Mouse (Mus musculus): ENCODE measurements at regions not wholly inside any gene's neighbourhood (a gene's known extent, or its start where the extent isn't known, plus 50 kb on each side); places are given as distances from the start of the nearest gene placed in this dataset.

DNA sequence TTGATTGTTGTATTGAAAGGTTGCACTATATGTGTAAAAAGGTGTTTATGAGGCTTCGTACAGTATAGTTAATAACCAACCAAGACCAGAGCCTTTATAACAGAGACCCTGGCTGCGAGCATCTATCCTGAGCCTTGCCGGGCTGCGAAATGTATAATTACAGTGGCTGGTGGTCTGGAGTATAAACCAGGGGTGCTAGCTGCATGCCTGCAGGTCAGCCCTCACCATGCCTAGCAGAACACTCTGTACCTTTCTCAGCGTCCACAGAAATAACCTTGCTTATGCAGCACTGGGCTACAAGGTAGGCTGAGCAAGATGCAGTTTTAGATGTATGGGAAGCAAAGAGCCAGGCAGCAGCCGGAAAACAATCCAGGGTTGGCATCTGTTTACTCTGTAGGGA is 457.8 kb upstream of the Sall1 start:
- H3K36me3 ChIP-seq (replicated peaks in 1 of 2; ENCODE audit: control insufficient read depth in 1 of 2, insufficient read depth in 1 of 2, low read length in 1 of 2), result no peaks in the 10 kb centered on the region
- no peak overlapping the region for H3K27ac ChIP-seq (ENCODE audit: insufficient read depth, low read depth)
- no peaks in the 10 kb centered on the region for H3K79me2 ChIP-seq (replicated peaks; ENCODE audit: control insufficient read depth, extremely low read depth, insufficient read depth, poor library complexity, severe bottlenecking)
- H3K4me1 ChIP-seq (ENCODE audit: control insufficient read depth in 1 of 2, insufficient read depth in 2 of 2), result no peaks in the 10 kb centered on the region
- dilution Hi-C loops (cut with MboI; ENCODE audit: extremely low pct_ligation_motif_present, extremely low pct_unique_long_range_greater_than_20kb, low sequenced_read_pairs) (no loop called here), in situ Hi-C loops (cut with MboI; ENCODE audit: low pct_ligation_motif_present, low pct_unique_long_range_greater_than_20kb, low sequenced_read_pairs) (no loop called here)
- H3K9ac ChIP-seq (ENCODE audit: insufficient read depth, low read depth), result no peak overlapping the region
- no peak overlapping the region for H3K4me3 ChIP-seq (replicated peaks in 1 of 3; ENCODE audit: low read depth in 2 of 3, low read length in 2 of 3, poor library complexity in 1 of 3)
- DNase-seq (ENCODE audit: extremely low read depth), result no peak
- H3K9me3 ChIP-seq (replicated peaks; ENCODE audit: low read length), result peaks cover 20% of the 10 kb centered on the region
- H3K27me3 ChIP-seq (replicated peaks), result no peaks in the 10 kb centered on the region
- H3K4me2 ChIP-seq (ENCODE audit: insufficient read depth, low read depth, poor library complexity, severe bottlenecking), result no peak overlapping the region
- TF ChIP-seq NRF1 (IDR thresholded peaks at IDR 0.05; ENCODE audit: low read depth, low read length) (no peak), SMC3 (IDR thresholded peaks at IDR 0.05; ENCODE audit: low read depth, low read length) (no peak), POLR2A (IDR thresholded peaks at IDR 0.05; ENCODE audit: low read depth, low read length) (no peak), RCOR1 (conservative IDR thresholded peaks at IDR 0.05; ENCODE audit: low read depth, low read length) (no peak), CHD2 (IDR thresholded peaks at IDR 0.05; ENCODE audit: low read length) (no peak)

- peaks cover 25% of the 10 kb centered on the region for H3K9me3 ChIP-seq (replicated peaks; ENCODE audit: low read length)
- no peak overlapping the region for H3K4me2 ChIP-seq (ENCODE audit: insufficient read depth, low read depth, poor library complexity, severe bottlenecking)
- DNase-seq (ENCODE audit: extremely low read depth), result no peak
- in situ Hi-C loops (cut with MboI; ENCODE audit: low pct_ligation_motif_present, low pct_unique_long_range_greater_than_20kb, low sequenced_read_pairs), result no loop called here
- no peaks in the 10 kb centered on the region for H3K36me3 ChIP-seq (replicated peaks in 1 of 2; ENCODE audit: control insufficient read depth in 1 of 2, insufficient read depth in 1 of 2, low read length in 1 of 2)
- H3K4me1 ChIP-seq (ENCODE audit: control insufficient read depth in 1 of 2, insufficient read depth in 2 of 2), result no peaks in the 10 kb centered on the region
- no peak overlapping the region for H3K4me3 ChIP-seq (replicated peaks in 1 of 3; ENCODE audit: low read depth in 2 of 3, low read length in 2 of 3, poor library complexity in 1 of 3)
- no peak for TF ChIP-seq MEF2A (IDR thresholded peaks at IDR 0.05; ENCODE audit: borderline replicate concordance, low read depth, low read length)
- no peak for TF ChIP-seq CHD2 (IDR thresholded peaks at IDR 0.05; ENCODE audit: low read length)
- no peak for TF ChIP-seq ZKSCAN1 (IDR thresholded peaks at IDR 0.05; ENCODE audit: borderline replicate concordance, low read depth, low read length)
- no peak for TF ChIP-seq SMC3 (IDR thresholded peaks at IDR 0.05; ENCODE audit: low read depth, low read length)
- TF ChIP-seq NELFE (IDR thresholded peaks at IDR 0.05; ENCODE audit: low read depth, low read length), result no peak
- TF ChIP-seq ELF1 (IDR thresholded peaks at IDR 0.05; ENCODE audit: low read depth, low read length), result no peak
- no peak for TF ChIP-seq JUND (conservative IDR thresholded peaks at IDR 0.05; ENCODE audit: low read depth, low read length)
- TF ChIP-seq EP300 (IDR thresholded peaks at IDR 0.05; ENCODE audit: low read length), result no peak
- TF ChIP-seq ZC3H11A (IDR thresholded peaks at IDR 0.05; ENCODE audit: low read depth, low read length), result no peak
- no peak for TF ChIP-seq NRF1 (IDR thresholded peaks at IDR 0.05; ENCODE audit: low read depth, low read length)
- no peak for TF ChIP-seq TBP (conservative IDR thresholded peaks at IDR 0.05; ENCODE audit: low read depth, low read length)
- dilution Hi-C loops (cut with MboI; ENCODE audit: extremely low pct_ligation_motif_present, extremely low pct_unique_long_range_greater_than_20kb, low sequenced_read_pairs), result no loop called here
- H3K27ac ChIP-seq (ENCODE audit: insufficient read depth, low read depth), result no peak overlapping the region
- no peak overlapping the region for H3K9ac ChIP-seq (ENCODE audit: insufficient read depth, low read depth)
- no peaks in the 10 kb centered on the region for H3K27me3 ChIP-seq (replicated peaks)
- no peaks in the 10 kb centered on the region for H3K79me2 ChIP-seq (replicated peaks; ENCODE audit: control insufficient read depth, extremely low read depth, insufficient read depth, poor library complexity, severe bottlenecking)
Measured at GRCm38 (mm10) chr8:89499831-89500230, 455.9 kb upstream of the Sall1 start.

GRCm38 (mm10) chr8:89498088-89498695 is 454.2 kb upstream of the Sall1 start:
- DNase-seq (ENCODE audit: extremely low read depth), result no peak
- dilution Hi-C loops (cut with MboI; ENCODE audit: extremely low pct_ligation_motif_present, extremely low pct_unique_long_range_greater_than_20kb, low sequenced_read_pairs) (no loop called here), in situ Hi-C loops (cut with MboI; ENCODE audit: low pct_ligation_motif_present, low pct_unique_long_range_greater_than_20kb, low sequenced_read_pairs) (no loop called here)
- no peaks in the 10 kb centered on the region for H3K79me2 ChIP-seq (replicated peaks; ENCODE audit: control insufficient read depth, extremely low read depth, insufficient read depth, poor library complexity, severe bottlenecking)
- H3K4me3 ChIP-seq (replicated peaks in 1 of 3; ENCODE audit: low read depth in 2 of 3, low read length in 2 of 3, poor library complexity in 1 of 3), result no peak overlapping the region
- H3K27ac ChIP-seq (ENCODE audit: insufficient read depth, low read depth), result no peak overlapping the region
- no peak overlapping the region for H3K9ac ChIP-seq (ENCODE audit: insufficient read depth, low read depth)
- no peaks in the 10 kb centered on the region for H3K27me3 ChIP-seq (replicated peaks)
- H3K4me1 ChIP-seq (ENCODE audit: control insufficient read depth in 1 of 2, insufficient read depth in 2 of 2), result no peaks in the 10 kb centered on the region
- no peak overlapping the region for H3K4me2 ChIP-seq (ENCODE audit: insufficient read depth, low read depth, poor library complexity, severe bottlenecking)
- no peaks in the 10 kb centered on the region for H3K36me3 ChIP-seq (replicated peaks in 1 of 2; ENCODE audit: control insufficient read depth in 1 of 2, insufficient read depth in 1 of 2, low read length in 1 of 2)
- no peak for TF ChIP-seq IRF4 (IDR thresholded peaks at IDR 0.05; ENCODE audit: low read depth, low read length)
- TF ChIP-seq BHLHE40 (IDR thresholded peaks at IDR 0.05; ENCODE audit: low read depth, low read length), result no peak
- no peak for TF ChIP-seq ELF1 (IDR thresholded peaks at IDR 0.05; ENCODE audit: low read depth, low read length)
- TF ChIP-seq HCFC1 (IDR thresholded peaks at IDR 0.05; ENCODE audit: low read depth, low read length), result no peak
- no peak for TF ChIP-seq ZKSCAN1 (IDR thresholded peaks at IDR 0.05; ENCODE audit: borderline replicate concordance, low read depth, low read length)
- TF ChIP-seq ETS1 (conservative IDR thresholded peaks at IDR 0.05; ENCODE audit: low read depth, low read length), result no peak
- TF ChIP-seq CHD1 (IDR thresholded peaks at IDR 0.05; ENCODE audit: low read depth, low read length), result no peak
- TF ChIP-seq E2F4 (IDR thresholded peaks at IDR 0.05; ENCODE audit: insufficient replicate concordance, low read depth, low read length), result no peak
- H3K9me3 ChIP-seq (replicated peaks; ENCODE audit: low read length), result peaks cover 24% of the 10 kb centered on the region
